Mouse (Mus musculus) cerebellum, adult 2 months (tissue): ENCODE data around the gene Vps8.

ENCODE experiments used
- CTCF ChIP-seq: fragments of 200-500 bp; IDR thresholded peaks from 2 replicates; pipeline ENCODE4 v1.5.1; 2011; ENCODE audit warnings: low read depth, mild to moderate bottlenecking, control low read depth, low read length, moderate library complexity, borderline replicate concordance; ENCODE audit not compliant: insufficient read depth
- POLR2A ChIP-seq: fragments of 200-500 bp; IDR thresholded peaks from 2 replicates; pipeline ENCODE4 v1.6.1; 2011; ENCODE audit warnings: low read length, control low read depth, borderline replicate concordance; ENCODE audit not compliant: insufficient read depth

DNA sequence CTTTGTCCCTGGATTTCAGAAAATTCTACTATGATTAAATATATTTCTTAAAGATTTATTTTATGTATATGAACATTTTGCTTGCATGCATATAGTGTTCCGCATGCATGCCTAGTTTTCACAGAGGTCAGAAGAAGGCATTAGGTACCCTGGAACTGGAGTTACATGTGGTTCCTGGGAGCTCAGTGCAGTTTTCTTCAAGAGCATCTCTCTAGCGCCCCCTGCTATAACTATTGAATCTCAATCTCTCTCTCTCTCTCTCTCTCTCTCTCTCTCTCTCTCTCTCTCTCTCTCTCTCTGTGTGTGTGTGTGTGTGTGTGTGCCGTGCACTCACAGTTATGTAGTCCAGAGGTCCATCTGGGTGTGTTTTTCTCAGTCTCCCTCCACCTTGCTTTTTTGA lies 114.4 kb downstream of the Vps8 start:
- TF ChIP-seq POLR2A, result no peak
- TF ChIP-seq CTCF, result no peak
